Mouse (Mus musculus): ENCODE data around the gene Smu1. TPM values are rescaled to one million over a fixed set of nuclear protein-coding genes. Genes with fewer than 3 reads are reported as not detected.

Gene Smu1
- polyA plus RNA-seq, 1 experiment from 2014 or later, result 100 TPM

DNA sequence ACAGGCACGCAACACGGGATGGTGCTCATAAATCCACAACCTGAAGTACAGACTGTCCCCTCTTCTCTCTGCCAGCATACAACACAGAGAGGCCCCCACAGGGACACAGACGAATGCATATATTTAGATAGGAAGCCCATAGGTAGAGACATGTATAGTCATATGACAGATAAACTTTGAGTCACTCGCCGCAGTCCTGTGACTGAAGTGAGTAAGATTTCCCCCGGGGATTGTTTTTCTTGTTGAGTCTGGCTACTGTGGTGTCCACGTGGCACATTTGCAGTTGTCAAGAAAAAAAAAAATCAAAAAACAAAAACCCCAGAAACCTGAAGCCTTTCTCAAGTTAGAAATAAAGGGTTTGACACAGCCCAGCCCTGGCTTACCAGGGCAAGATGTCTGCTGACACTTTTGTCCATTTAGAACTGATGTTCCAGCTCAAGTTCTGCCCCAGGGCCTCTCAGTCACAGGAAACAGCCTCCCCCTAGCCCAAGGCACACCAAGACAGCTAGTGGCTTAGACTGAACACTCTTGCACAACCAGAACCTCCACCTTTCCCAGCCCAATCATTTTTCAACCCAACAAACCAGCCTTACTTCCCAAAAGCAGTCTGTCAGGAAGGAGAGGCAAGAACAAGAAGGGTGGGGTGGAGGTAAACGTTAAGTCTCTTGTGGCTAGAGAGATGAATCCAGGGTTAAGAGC lies 24.2 kb upstream of the Smu1 start:
- no peaks in the 10 kb centered on the region for H3K27me3 ChIP-seq (ENCODE audit: control insufficient read depth, insufficient read depth, low read length)
- 35% methylated on average over 8 of the region's 8 CpGs for WGBS
- peaks cover 10 to 13% of the 10 kb centered on the region in 2 experiments for H3K4me1 ChIP-seq (ENCODE audit: control insufficient read depth in 2 of 2, insufficient read depth in 2 of 2, low read length in 2 of 2)
- no peak overlapping the region for H3K4me3 ChIP-seq (ENCODE audit: control insufficient read depth in 1 of 2, insufficient read depth in 1 of 2, low read depth in 1 of 2, low read length in 2 of 2)
- no peaks in the 10 kb centered on the region for H3K36me3 ChIP-seq (ENCODE audit: control insufficient read depth, insufficient read depth, low read length)
- 0 out of 2 replicates have a peak overlapping the region, but pooled peaks have one; percentile 27 for H3K9ac ChIP-seq (ENCODE audit: low read length)
- H3K9me3 ChIP-seq (ENCODE audit: control insufficient read depth, low read length), result no peaks in the 10 kb centered on the region
- H3K4me2 ChIP-seq (ENCODE audit: low read length), result no peak overlapping the region
- peak overlapping the region; percentile 4 to 38; a peak in 3 of 4 replicates for H3K27ac ChIP-seq (replicated peaks in 1 of 2; ENCODE audit: control insufficient read depth in 1 of 2, insufficient read depth in 1 of 2, low read depth in 2 of 2, low read length in 2 of 2)
- ATAC-seq (ENCODE audit: insufficient number of reproducible peaks, insufficient read depth, low FRiP score, low read depth), result no peak

DNA sequence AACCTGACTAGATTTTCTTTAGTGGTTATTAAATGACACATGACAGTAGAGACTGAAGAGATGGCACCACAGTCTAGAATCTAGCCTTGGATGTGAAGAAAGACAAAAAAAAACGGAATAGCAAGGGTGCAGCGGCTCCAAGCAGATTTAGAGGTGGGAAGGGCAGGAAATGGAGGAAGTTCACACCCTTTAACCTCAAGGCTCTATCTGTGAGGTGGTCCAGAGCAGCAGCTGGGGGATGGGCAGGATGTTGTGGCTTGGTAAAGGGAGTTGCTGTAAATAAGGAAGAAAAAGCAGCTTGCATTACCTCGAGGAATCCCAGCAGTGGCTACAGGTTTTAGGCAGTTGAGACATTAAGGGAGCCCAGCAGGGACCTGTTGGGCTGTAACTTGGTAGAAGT lies 23.4 kb upstream of the Smu1 start:
- no peaks in the 10 kb centered on the region for H3K36me3 ChIP-seq (ENCODE audit: control insufficient read depth, insufficient read depth, low read length)
- no peaks in the 10 kb centered on the region for H3K27me3 ChIP-seq (ENCODE audit: control insufficient read depth, insufficient read depth, low read length)
- 9% methylated on average over 3 of the region's 3 CpGs for WGBS
- peaks cover 10 to 13% of the 10 kb centered on the region in 2 experiments for H3K4me1 ChIP-seq (ENCODE audit: control insufficient read depth in 2 of 2, insufficient read depth in 2 of 2, low read length in 2 of 2)
- no peak overlapping the region for H3K4me2 ChIP-seq (ENCODE audit: low read length)
- H3K9ac ChIP-seq (ENCODE audit: low read length), result no peak overlapping the region
- no peaks in the 10 kb centered on the region for H3K9me3 ChIP-seq (ENCODE audit: control insufficient read depth, low read length)
- H3K4me3 ChIP-seq (ENCODE audit: control insufficient read depth in 1 of 2, insufficient read depth in 1 of 2, low read depth in 1 of 2, low read length in 2 of 2), result no peak overlapping the region
- no peak for ATAC-seq (ENCODE audit: insufficient number of reproducible peaks, insufficient read depth, low FRiP score, low read depth)
- H3K27ac ChIP-seq (replicated peaks in 1 of 2; ENCODE audit: control insufficient read depth in 1 of 2, insufficient read depth in 1 of 2, low read depth in 2 of 2, low read length in 2 of 2), result peak overlapping the region in 1 of 2 experiments; percentile 29; a peak in 2 of 4 replicates

DNA sequence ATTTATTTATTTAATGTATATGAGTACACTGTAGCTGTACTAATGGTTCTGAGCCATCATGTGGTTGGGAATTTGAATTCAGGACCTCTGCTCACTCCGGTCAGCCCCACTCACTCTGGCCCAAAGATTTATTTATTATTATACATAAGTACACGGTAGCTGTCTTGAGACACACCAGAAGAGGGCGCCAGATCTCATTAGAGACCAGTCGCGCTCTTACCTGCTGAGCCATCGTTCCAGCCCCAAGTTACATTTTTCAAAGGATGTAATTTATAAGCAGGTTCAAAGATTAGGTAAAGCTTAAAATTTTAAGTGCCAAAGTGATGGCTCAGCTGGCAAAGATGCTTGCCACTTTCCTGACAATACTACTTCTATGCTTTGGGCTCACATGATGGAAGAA lies 20.9 kb upstream of the Smu1 start:
- no peak overlapping the region for H3K4me3 ChIP-seq (ENCODE audit: control insufficient read depth in 1 of 2, insufficient read depth in 1 of 2, low read depth in 1 of 2, low read length in 2 of 2)
- peaks cover 15 to 18% of the 10 kb centered on the region in 2 experiments for H3K4me1 ChIP-seq (ENCODE audit: control insufficient read depth in 2 of 2, insufficient read depth in 2 of 2, low read length in 2 of 2)
- no peaks in the 10 kb centered on the region for H3K36me3 ChIP-seq (ENCODE audit: control insufficient read depth, insufficient read depth, low read length)
- no peak overlapping the region for H3K27ac ChIP-seq (replicated peaks in 1 of 2; ENCODE audit: control insufficient read depth in 1 of 2, insufficient read depth in 1 of 2, low read depth in 2 of 2, low read length in 2 of 2)
- ATAC-seq (ENCODE audit: insufficient number of reproducible peaks, insufficient read depth, low FRiP score, low read depth), result no peak
- no peak overlapping the region for H3K4me2 ChIP-seq (ENCODE audit: low read length)
- no peaks in the 10 kb centered on the region for H3K27me3 ChIP-seq (ENCODE audit: control insufficient read depth, insufficient read depth, low read length)
- 80% methylated on average over 6 of the region's 6 CpGs for WGBS
- no peak overlapping the region for H3K9ac ChIP-seq (ENCODE audit: low read length)
- H3K9me3 ChIP-seq (ENCODE audit: control insufficient read depth, low read length), result no peaks in the 10 kb centered on the region

DNA sequence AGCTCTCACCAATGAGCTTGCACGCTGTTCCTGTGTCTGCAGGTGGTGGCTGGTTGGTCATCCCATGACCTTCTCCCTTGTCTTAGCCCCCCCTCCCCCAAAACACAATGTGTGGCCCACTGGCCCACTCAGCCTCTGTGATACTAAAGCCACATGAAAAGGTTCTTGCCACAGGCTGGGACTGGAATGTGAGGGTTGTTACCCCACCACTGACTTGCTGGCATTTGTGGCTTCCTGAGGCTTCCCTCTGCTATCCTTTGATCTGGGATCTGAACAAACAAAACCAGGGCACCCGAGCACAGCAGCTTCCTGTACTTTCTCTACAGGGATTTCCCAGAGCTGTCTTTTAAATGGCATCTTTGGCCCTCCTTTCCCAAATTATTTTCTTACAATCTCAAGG lies 19.4 kb upstream of the Smu1 start:
- no peak overlapping the region for H3K27ac ChIP-seq (replicated peaks in 1 of 2; ENCODE audit: control insufficient read depth in 1 of 2, insufficient read depth in 1 of 2, low read depth in 2 of 2, low read length in 2 of 2)
- no peak for ATAC-seq (ENCODE audit: insufficient number of reproducible peaks, insufficient read depth, low FRiP score, low read depth)
- H3K4me2 ChIP-seq (ENCODE audit: low read length), result no peak overlapping the region
- H3K27me3 ChIP-seq (ENCODE audit: control insufficient read depth, insufficient read depth, low read length), result no peaks in the 10 kb centered on the region
- WGBS, result 23% methylated on average over 2 of the region's 2 CpGs
- H3K4me1 ChIP-seq (ENCODE audit: control insufficient read depth in 2 of 2, insufficient read depth in 2 of 2, low read length in 2 of 2), result peaks cover 16 to 18% of the 10 kb centered on the region in 2 experiments
- H3K9me3 ChIP-seq (ENCODE audit: control insufficient read depth, low read length), result no peaks in the 10 kb centered on the region
- H3K9ac ChIP-seq (ENCODE audit: low read length), result no peak overlapping the region
- no peak overlapping the region for H3K4me3 ChIP-seq (ENCODE audit: control insufficient read depth in 1 of 2, insufficient read depth in 1 of 2, low read depth in 1 of 2, low read length in 2 of 2)
- no peaks in the 10 kb centered on the region for H3K36me3 ChIP-seq (ENCODE audit: control insufficient read depth, insufficient read depth, low read length)

DNA sequence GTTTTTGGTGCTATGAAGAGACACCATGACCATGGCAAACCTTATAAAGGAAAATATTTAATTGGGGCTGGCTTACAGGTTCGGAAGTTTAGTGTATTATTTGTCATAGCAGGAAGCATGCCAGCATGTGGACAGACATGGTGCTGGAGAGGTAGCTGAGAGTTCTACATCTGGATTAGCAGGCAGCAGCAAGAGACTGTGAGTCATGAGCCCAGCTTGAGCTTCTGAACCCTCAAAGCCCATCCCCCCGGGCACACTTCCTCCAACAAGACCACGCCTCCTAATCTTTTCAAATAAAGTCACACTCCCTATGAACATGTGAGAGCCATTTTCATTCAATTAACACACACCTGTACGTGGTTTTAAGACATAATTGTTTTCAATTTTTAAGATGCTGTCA lies 18.7 kb upstream of the Smu1 start:
- no peak for ATAC-seq (ENCODE audit: insufficient number of reproducible peaks, insufficient read depth, low FRiP score, low read depth)
- H3K27ac ChIP-seq (replicated peaks in 1 of 2; ENCODE audit: control insufficient read depth in 1 of 2, insufficient read depth in 1 of 2, low read depth in 2 of 2, low read length in 2 of 2), result no peak overlapping the region
- H3K9me3 ChIP-seq (ENCODE audit: control insufficient read depth, low read length), result no peaks in the 10 kb centered on the region
- no peak overlapping the region for H3K4me3 ChIP-seq (ENCODE audit: control insufficient read depth in 1 of 2, insufficient read depth in 1 of 2, low read depth in 1 of 2, low read length in 2 of 2)
- H3K4me1 ChIP-seq (ENCODE audit: control insufficient read depth in 2 of 2, insufficient read depth in 2 of 2, low read length in 2 of 2), result peaks cover 9 to 11% of the 10 kb centered on the region in 2 experiments
- no peak overlapping the region for H3K4me2 ChIP-seq (ENCODE audit: low read length)
- WGBS, result 80% methylated on average over 4 of the region's 4 CpGs
- H3K9ac ChIP-seq (ENCODE audit: low read length), result no peak overlapping the region
- no peaks in the 10 kb centered on the region for H3K27me3 ChIP-seq (ENCODE audit: control insufficient read depth, insufficient read depth, low read length)
- no peaks in the 10 kb centered on the region for H3K36me3 ChIP-seq (ENCODE audit: control insufficient read depth, insufficient read depth, low read length)

DNA sequence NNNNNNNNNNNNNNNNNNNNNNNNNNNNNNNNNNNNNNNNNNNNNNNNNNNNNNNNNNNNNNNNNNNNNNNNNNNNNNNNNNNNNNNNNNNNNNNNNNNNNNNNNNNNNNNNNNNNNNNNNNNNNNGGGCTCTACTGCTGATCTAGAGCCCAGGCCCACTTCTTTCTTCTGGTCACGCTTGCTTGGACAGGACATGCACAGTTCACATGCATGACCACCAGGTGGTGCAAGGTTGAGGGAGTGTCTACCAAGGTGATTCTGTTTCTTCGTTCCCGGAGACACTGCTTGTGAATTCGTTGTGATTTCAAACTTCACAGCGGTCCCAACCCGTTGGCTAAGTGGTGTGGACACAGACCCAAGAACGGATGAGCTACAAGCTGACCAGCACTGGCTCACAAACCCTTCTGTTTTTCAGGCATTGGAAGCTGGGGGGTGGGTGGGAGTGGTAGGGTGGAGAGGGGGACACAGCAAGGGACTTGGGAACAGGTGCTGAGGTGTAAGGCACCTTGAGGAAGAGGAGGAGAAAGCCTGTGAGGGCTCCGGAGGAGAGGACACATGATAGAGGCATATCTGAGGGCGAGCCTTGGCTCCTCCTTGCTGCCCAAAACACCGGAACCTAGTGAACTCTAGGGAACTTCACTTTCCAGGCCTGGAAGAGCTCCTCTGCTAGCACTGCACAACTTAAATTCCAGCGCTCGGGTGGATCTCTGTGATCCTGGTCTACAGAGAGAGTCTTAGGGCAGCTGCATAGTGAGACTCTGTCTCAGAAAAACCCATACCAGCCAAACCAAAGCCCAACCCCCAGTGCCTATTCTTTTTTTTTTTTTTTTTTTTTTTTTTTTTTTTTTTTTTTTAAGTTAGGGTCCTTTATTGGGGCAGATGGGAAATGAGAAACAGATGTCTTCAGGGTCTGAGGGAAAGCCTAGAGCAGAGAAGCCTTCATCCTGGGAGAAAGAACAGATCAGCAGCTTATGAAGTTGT lies 16.8 kb upstream of the Smu1 start:
- Histone ChIP-seq H3K4me1 (ENCODE audit: control insufficient read depth in 2 of 2, insufficient read depth in 2 of 2, low read length in 2 of 2) (peaks cover 7 to 9% of the 10 kb centered on the region in 2 experiments), H3K4me3 (ENCODE audit: control insufficient read depth in 1 of 2, insufficient read depth in 1 of 2, low read depth in 1 of 2, low read length in 2 of 2) (peak overlapping the region; percentile 19 to 27; a peak in 3 of 4 replicates), H3K4me2 (ENCODE audit: low read length) (peak overlapping the region; percentile 74), H3K9me3 (ENCODE audit: control insufficient read depth, low read length) (no peaks in the 10 kb centered on the region), H3K9ac (ENCODE audit: low read length) (peak overlapping the region; percentile 65), H3K27me3 (ENCODE audit: control insufficient read depth, insufficient read depth, low read length) (no peaks in the 10 kb centered on the region), H3K36me3 (ENCODE audit: control insufficient read depth, insufficient read depth, low read length) (no peaks in the 10 kb centered on the region), H3K27ac (replicated peaks in 1 of 2; ENCODE audit: control insufficient read depth in 1 of 2, insufficient read depth in 1 of 2, low read depth in 2 of 2, low read length in 2 of 2) (peak overlapping the region in 1 of 2 experiments; percentile 50; a peak in 2 of 4 replicates)
- WGBS, result 15% methylated on average over 12 of the region's 12 CpGs
- peak; percentile 52; the same call in 1 of the 2 replicates for ATAC-seq (ENCODE audit: insufficient number of reproducible peaks, insufficient read depth, low FRiP score, low read depth)

DNA sequence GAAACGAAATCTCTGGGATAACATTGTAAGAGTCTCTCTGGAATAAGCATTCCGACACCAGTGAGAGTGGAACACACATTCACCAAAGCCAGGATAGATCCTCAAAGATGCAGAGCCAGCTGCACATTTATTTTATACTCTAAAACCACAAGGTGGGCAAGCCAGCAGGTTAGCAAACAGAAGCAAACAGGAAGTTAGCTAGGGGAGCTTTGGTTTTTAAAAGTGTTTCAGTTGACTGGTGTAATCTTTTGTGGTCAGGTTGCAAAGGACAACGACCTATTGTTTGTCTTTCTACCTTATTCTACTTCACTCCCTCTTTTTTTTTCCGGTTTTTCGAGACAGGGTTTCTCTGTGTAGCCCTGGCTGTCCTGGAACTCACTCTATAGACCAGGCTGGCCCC lies 2.2 kb upstream of the Smu1 start:
- Histone ChIP-seq H3K4me1 (ENCODE audit: control insufficient read depth in 2 of 2, insufficient read depth in 2 of 2, low read length in 2 of 2) (peaks cover 2 to 4% of the 10 kb centered on the region in 2 experiments; a peak in 1 of 4 replicates), H3K4me3 (ENCODE audit: control insufficient read depth in 1 of 2, insufficient read depth in 1 of 2, low read depth in 1 of 2, low read length in 2 of 2) (no peak overlapping the region), H3K27ac (replicated peaks in 1 of 2; ENCODE audit: control insufficient read depth in 1 of 2, insufficient read depth in 1 of 2, low read depth in 2 of 2, low read length in 2 of 2) (no peak overlapping the region), H3K27me3 (ENCODE audit: control insufficient read depth, insufficient read depth, low read length) (no peaks in the 10 kb centered on the region), H3K9ac (ENCODE audit: low read length) (no peak overlapping the region), H3K9me3 (ENCODE audit: control insufficient read depth, low read length) (no peaks in the 10 kb centered on the region), H3K36me3 (ENCODE audit: control insufficient read depth, insufficient read depth, low read length) (peaks cover 9% of the 10 kb centered on the region), H3K4me2 (ENCODE audit: low read length) (no peak overlapping the region)
- WGBS, result 52% methylated on average over 5 of the region's 5 CpGs
- ATAC-seq (ENCODE audit: insufficient number of reproducible peaks, insufficient read depth, low FRiP score, low read depth), result no peak
